Mouse (Mus musculus) kidney, embryonic 14.5 days (tissue): ENCODE data around the gene Apol7e. TPM values are rescaled to one million over a fixed set of nuclear protein-coding genes. Genes with fewer than 3 reads are reported as not detected.
"Not testable (repeated sequence)": the region's sequence is repeated elsewhere in the genome, so short reads cannot be mapped to it uniquely, and the experiment has no call there.

Experiments
- ATAC-seq: fragments of 200-750 bp; cut with Nextera tagmentation; 2 replicates; pipeline ENCODE4 v1.8.0; 2017; ENCODE audit warnings: moderate number of reproducible peaks, mild to moderate bottlenecking, moderate TSS enrichment, moderate library complexity; ENCODE audit not compliant: low FRiP score, low TSS enrichment
- H3K27ac ChIP-seq: fragments of 300-500 bp; sonication (generic); 2 replicates; pipeline ENCODE4 v1.5.1; 2014; ENCODE audit warnings: low read depth, mild to moderate bottlenecking, low read length, moderate library complexity, mixed read lengths
- H3K27me3 ChIP-seq: fragments of 300-500 bp; sonication (generic); 2 replicates; pipeline ENCODE4 v1.6.1; 2014; ENCODE audit warnings: mild to moderate bottlenecking, low read length; ENCODE audit not compliant: control insufficient read depth, insufficient read depth
- H3K36me3 ChIP-seq: fragments of 300-500 bp; sonication (generic); 2 replicates; pipeline ENCODE4 v1.6.1; 2014; ENCODE audit warnings: low read length, mixed read lengths; ENCODE audit not compliant: control insufficient read depth, insufficient read depth
- H3K4me1 ChIP-seq: fragments of 300-500 bp; sonication (generic); 2 replicates; pipeline ENCODE4 v1.6.1; 2014; ENCODE audit warnings: low read length, mixed read lengths; ENCODE audit not compliant: control insufficient read depth, insufficient read depth
- H3K4me2 ChIP-seq: fragments of 300-500 bp; sonication (generic); replicated peaks from 2 replicates; pipeline ENCODE4 v1.6.1; 2014; ENCODE audit warnings: low read depth, mild to moderate bottlenecking, low read length
- H3K4me3 ChIP-seq: fragments of 300-500 bp; sonication (generic); 2 replicates; pipeline ENCODE4 v1.5.1; 2014; ENCODE audit warnings: mild to moderate bottlenecking, low read length
- H3K9ac ChIP-seq: fragments of 300-500 bp; sonication (generic); 2 replicates; pipeline ENCODE4 v1.6.1; 2014; ENCODE audit warnings: low read depth, mild to moderate bottlenecking, low read length, moderate library complexity
- H3K9me3 ChIP-seq: fragments of 300-500 bp; sonication (generic); 2 replicates; pipeline ENCODE4 v1.6.1; 2016; ENCODE audit warnings: low read length; ENCODE audit not compliant: control insufficient read depth
- WGBS: fragments of 180-500 bp; shearing (Covaris S2); extraction: QIAGEN DNeasy Blood & Tissue Kit; methylation state at CpG from one replicate; pipeline ENCODE4 v1.1.7; 2014; 5-methylcytosine and 5-hydroxymethylcytosine counted together
- polyA plus RNA-seq: library from polyadenylated mRNA; unstranded; fragments of >200 nt; fragmentation: Nextera tagmentation; extraction: Ambion mirVana; gene quantifications from 2 replicates; pipeline ENCODE4 v1.2.1, GENCODE M21; 2014

The Apol7e gene
- polyA plus RNA-seq, 1 experiment from 2014 or later = not detected

GRCm38 (mm10) chr15:77732851-77733250, 34.2 kb downstream of the Apol7e start:
- H3K4me2 ChIP-seq, H3K36me3 ChIP-seq, ATAC-seq, H3K27me3 ChIP-seq, H3K9me3 ChIP-seq, H3K27ac ChIP-seq, H3K4me1 ChIP-seq, H3K4me3 ChIP-seq, H3K9ac ChIP-seq: not testable (repeated sequence)
- 79% methylated on average over 10 of the region's 10 CpGs for whole genome bisulfite sequencing

GRCm38 (mm10) chr15:77733380-77733779, 34.7 kb downstream of the Apol7e start:
- not testable (repeated sequence) for H3K4me1 ChIP-seq, H3K27ac ChIP-seq, H3K27me3 ChIP-seq, H3K9me3 ChIP-seq, H3K36me3 ChIP-seq, H3K9ac ChIP-seq, H3K4me3 ChIP-seq, H3K4me2 ChIP-seq, ATAC-seq
- 82% methylated on average over 7 of the region's 8 CpGs for WGBS

GRCm38 (mm10) chr15:77733903-77734302, 35.2 kb downstream of the Apol7e start:
- not testable (repeated sequence) for H3K27ac ChIP-seq, H3K9ac ChIP-seq, H3K4me1 ChIP-seq, H3K36me3 ChIP-seq, H3K4me3 ChIP-seq, ATAC-seq, H3K27me3 ChIP-seq, H3K4me2 ChIP-seq, H3K9me3 ChIP-seq
- 87% methylated on average over 4 of the region's 4 CpGs for WGBS

- Histone ChIP-seq H3K9me3 (no peaks in the 10 kb centered on the region), H3K4me1 (no peaks in the 10 kb centered on the region), H3K27ac (no peak overlapping the region), H3K36me3 (no peaks in the 10 kb centered on the region), H3K9ac (no peak overlapping the region), H3K4me2 (no peak overlapping the region), H3K4me3 (no peak overlapping the region), H3K27me3 (no peaks in the 10 kb centered on the region)
- ATAC-seq = no peak
- 77% methylated on average over 9 of the region's 9 CpGs for WGBS
These were observed 42.0 kb downstream of the Apol7e start for GRCm38 (mm10) chr15:77740511-77741297.

GRCm38 (mm10) chr15:77741556-77741955, 42.9 kb downstream of the Apol7e start:
- not testable (repeated sequence) for H3K27ac ChIP-seq

GRCm38 (mm10) chr15:77744632-77745031, 46.0 kb downstream of the Apol7e start:
- no peaks in the 10 kb centered on the region for H3K27me3 ChIP-seq
- no peak for ATAC-seq
- WGBS = 27% methylated on average over 5 of the region's 5 CpGs

More at GRCm38 (mm10) chr15:77741556-77741955, 42.9 kb downstream of the Apol7e start:
- not testable (repeated sequence) for H3K27me3 ChIP-seq, H3K9ac ChIP-seq, H3K4me1 ChIP-seq, H3K4me3 ChIP-seq, H3K36me3 ChIP-seq, ATAC-seq, H3K4me2 ChIP-seq, H3K9me3 ChIP-seq
- WGBS = 79% methylated on average over 6 of the region's 6 CpGs

GRCm38 (mm10) chr15:77745081-77745480, 46.4 kb downstream of the Apol7e start:
- H3K36me3 ChIP-seq = no peaks in the 10 kb centered on the region
- no peak overlapping the region for H3K4me2 ChIP-seq
- H3K4me1 ChIP-seq = no peaks in the 10 kb centered on the region
- no peaks in the 10 kb centered on the region; the same call in 1 of the 2 replicates for H3K9me3 ChIP-seq
- ATAC-seq = no peak
- H3K4me3 ChIP-seq = no peak overlapping the region
- no peak overlapping the region for H3K27ac ChIP-seq
- no peaks in the 10 kb centered on the region for H3K27me3 ChIP-seq
- H3K9ac ChIP-seq = no peak overlapping the region

More at GRCm38 (mm10) chr15:77744632-77745031, 46.0 kb downstream of the Apol7e start:
- no peak overlapping the region for H3K4me3 ChIP-seq
- no peak overlapping the region for H3K4me2 ChIP-seq
- no peaks in the 10 kb centered on the region for H3K4me1 ChIP-seq
- H3K27ac ChIP-seq = no peak overlapping the region
- H3K36me3 ChIP-seq = no peaks in the 10 kb centered on the region
- H3K9me3 ChIP-seq = no peaks in the 10 kb centered on the region; the same call in 1 of the 2 replicates
- H3K9ac ChIP-seq = no peak overlapping the region

- ATAC-seq = no peak
- H3K4me2 ChIP-seq = no peak overlapping the region
- H3K27me3 ChIP-seq = no peaks in the 10 kb centered on the region
These were observed 47.7 kb downstream of the Apol7e start for GRCm38 (mm10) chr15:77746326-77746725.

GRCm38 (mm10) chr15:77748414-77748813, 49.8 kb downstream of the Apol7e start:
- no peak overlapping the region for H3K4me2 ChIP-seq
- 90% methylated on average over 3 of the region's 3 CpGs for WGBS
- H3K4me1 ChIP-seq = no peaks in the 10 kb centered on the region
- no peak overlapping the region for H3K27ac ChIP-seq
- no peaks in the 10 kb centered on the region for H3K36me3 ChIP-seq
- ATAC-seq = no peak
- H3K9me3 ChIP-seq = no peaks in the 10 kb centered on the region; the same call in 1 of the 2 replicates
- no peak overlapping the region for H3K4me3 ChIP-seq
- no peak overlapping the region for H3K9ac ChIP-seq
- no peaks in the 10 kb centered on the region for H3K27me3 ChIP-seq

More at GRCm38 (mm10) chr15:77746326-77746725, 47.7 kb downstream of the Apol7e start:
- no peak overlapping the region for H3K4me3 ChIP-seq
- 93% methylated on average over 1 of the region's 1 CpGs for WGBS
- no peaks in the 10 kb centered on the region for H3K4me1 ChIP-seq
- no peaks in the 10 kb centered on the region; the same call in 1 of the 2 replicates for H3K9me3 ChIP-seq
- no peak overlapping the region for H3K9ac ChIP-seq
- no peak overlapping the region for H3K27ac ChIP-seq
- H3K36me3 ChIP-seq = no peaks in the 10 kb centered on the region
